Mouse (Mus musculus) kidney, adult 2 months (tissue): ENCODE results near the gene Dhx58. TPM values are rescaled to one million over a fixed set of nuclear protein-coding genes. Genes with fewer than 3 reads are reported as not detected.
A peak's percentile ranks its signal among the peaks of the same experiment; 100 is the strongest.

Source experiments
- DNase-seq: peaks from one replicate; pipeline ENCODE4 v3.0.0; 2021
- H3K27ac ChIP-seq: fragments of 200-500 bp; 2 replicates; pipeline ENCODE4 v1.5.1; 2012; ENCODE audit warnings: low read depth, low read length, control low read depth, inconsistent platforms; ENCODE audit not compliant: insufficient read depth
- H3K27me3 ChIP-seq: fragments of 200-500 bp; replicated peaks from 2 replicates; pipeline ENCODE4 v1.6.1; 2012; ENCODE audit warnings: mild to moderate bottlenecking, moderate library complexity, low read length, inconsistent platforms; ENCODE audit not compliant: control insufficient read depth, insufficient read depth
- H3K36me3 ChIP-seq: fragments of 200-500 bp; 2 replicates; pipeline ENCODE4 v1.6.1; 2012; ENCODE audit warnings: mild to moderate bottlenecking, moderate library complexity, low read length, inconsistent platforms; ENCODE audit not compliant: control insufficient read depth, insufficient read depth
- H3K4me1 ChIP-seq: fragments of 200-500 bp; 2 replicates; pipeline ENCODE4 v1.6.1; 2011; ENCODE audit warnings: low read length; ENCODE audit not compliant: control insufficient read depth, insufficient read depth
- H3K4me3 ChIP-seq: fragments of 200-500 bp; 2 replicates; pipeline ENCODE4 v1.5.1; 2011; ENCODE audit warnings: mild to moderate bottlenecking, low read depth, low read length, control low read depth; ENCODE audit not compliant: insufficient read depth
- CTCF ChIP-seq: fragments of 200-500 bp; conservative IDR thresholded peaks from 2 replicates; pipeline ENCODE4 v1.5.1; 2011; ENCODE audit warnings: low read depth, mild to moderate bottlenecking, control low read depth, low read length, moderate library complexity, mixed read lengths; ENCODE audit not compliant: insufficient read depth, insufficient read length
- POLR2A ChIP-seq: fragments of 200-500 bp; IDR thresholded peaks from one replicate; pipeline ENCODE4 v1.6.1; 2011; ENCODE audit warnings: low read depth, low read length, control low read depth
- WGBS: fragments of 180-500 bp; shearing (Covaris S2); methylation state at CpG from one replicate; pipeline ENCODE4 v1.1.7; 2018; 5-methylcytosine and 5-hydroxymethylcytosine counted together
- polyA plus RNA-seq: library from polyadenylated mRNA; depleted of rRNA; stranded (reverse); fragments of >200 nt; gene quantifications from 2 replicates; pipeline ENCODE4 v1.2.3, GENCODE M21; 2012

Gene Dhx58
- polyA plus RNA-seq, 1 experiment = 6.2 TPM

DNA sequence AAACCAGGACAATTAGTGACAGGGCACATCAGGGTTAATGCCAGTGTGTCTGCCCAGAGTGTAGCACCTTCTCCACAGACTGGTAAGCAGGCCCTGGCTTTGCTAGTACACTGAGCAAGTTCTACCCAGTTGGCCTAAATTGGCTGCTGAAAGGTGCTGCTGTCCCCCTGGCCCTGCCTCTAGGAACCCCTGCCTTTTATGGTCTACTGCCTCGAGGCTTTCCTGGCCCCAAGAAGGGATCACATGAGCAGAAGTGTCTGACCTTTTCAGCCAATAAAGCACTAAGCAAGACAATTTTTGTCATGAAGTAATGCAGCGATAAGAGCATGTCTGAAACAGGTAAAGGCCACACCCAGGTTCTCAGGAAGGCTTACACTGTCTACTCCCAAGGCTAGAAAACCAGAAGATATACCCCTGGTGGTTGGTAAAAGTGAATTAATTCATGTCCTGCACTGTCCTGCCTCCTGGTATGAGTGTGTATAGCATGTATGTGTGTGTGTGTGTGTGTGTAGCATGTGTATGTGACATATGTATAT is 18.5 kb upstream of the Dhx58 start:
- TF ChIP-seq POLR2A = no peak
- no peak for TF ChIP-seq CTCF
- H3K27me3 ChIP-seq = no peaks in the 10 kb centered on the region
- H3K4me3 ChIP-seq = no peak overlapping the region
- peak overlapping the region; percentile 86 for H3K27ac ChIP-seq
- H3K36me3 ChIP-seq = no peaks in the 10 kb centered on the region
- WGBS = 16% methylated on average over 2 of the region's 2 CpGs
- peak; percentile 77 for DNase-seq
- H3K4me1 ChIP-seq = peaks cover 73% of the 10 kb centered on the region

DNA sequence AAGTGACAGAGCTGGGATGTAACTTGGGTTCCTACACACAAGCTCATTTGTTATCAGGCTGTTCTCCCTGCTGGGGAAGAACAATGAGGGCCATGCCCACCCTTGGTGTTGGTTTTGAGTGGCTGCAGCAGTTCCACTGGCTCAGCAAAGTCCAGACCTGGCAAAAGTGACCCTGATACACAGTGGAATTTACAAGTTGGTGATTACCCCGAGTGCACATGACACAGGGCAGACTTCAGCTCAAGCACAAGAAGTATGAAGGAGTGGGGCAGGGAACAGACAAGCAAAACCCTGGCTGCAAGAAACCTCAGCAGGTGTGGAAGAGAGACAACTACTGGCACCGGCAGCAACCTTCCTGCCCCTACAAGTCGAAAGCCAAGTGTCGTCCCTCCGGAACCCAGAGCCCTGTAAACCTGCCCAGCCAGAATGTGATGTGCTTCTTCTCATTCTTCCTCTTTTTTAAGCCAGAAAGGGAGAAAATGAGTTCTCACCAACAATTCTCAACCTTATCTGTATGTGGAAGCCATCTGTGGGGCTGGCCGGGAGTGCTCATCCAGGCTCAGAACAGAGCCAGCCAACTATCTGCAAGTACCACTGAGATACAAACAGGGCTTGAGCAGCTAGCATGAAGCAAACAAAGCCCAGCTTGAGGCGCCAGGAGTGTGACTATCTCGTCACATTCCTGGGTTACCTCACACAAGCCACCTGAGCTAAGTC is 17.9 kb upstream of the Dhx58 start:
- 32% methylated on average over 8 of the region's 8 CpGs for WGBS
- H3K36me3 ChIP-seq = peaks cover 2% of the 10 kb centered on the region; the same call in 1 of the 2 replicates
- no peak for TF ChIP-seq CTCF
- no peak for TF ChIP-seq POLR2A
- DNase-seq = peak; percentile 90
- H3K4me1 ChIP-seq = peaks cover 67% of the 10 kb centered on the region
- no peaks in the 10 kb centered on the region for H3K27me3 ChIP-seq
- no peak overlapping the region for H3K4me3 ChIP-seq
- H3K27ac ChIP-seq = peak overlapping the region; percentile 86

DNA sequence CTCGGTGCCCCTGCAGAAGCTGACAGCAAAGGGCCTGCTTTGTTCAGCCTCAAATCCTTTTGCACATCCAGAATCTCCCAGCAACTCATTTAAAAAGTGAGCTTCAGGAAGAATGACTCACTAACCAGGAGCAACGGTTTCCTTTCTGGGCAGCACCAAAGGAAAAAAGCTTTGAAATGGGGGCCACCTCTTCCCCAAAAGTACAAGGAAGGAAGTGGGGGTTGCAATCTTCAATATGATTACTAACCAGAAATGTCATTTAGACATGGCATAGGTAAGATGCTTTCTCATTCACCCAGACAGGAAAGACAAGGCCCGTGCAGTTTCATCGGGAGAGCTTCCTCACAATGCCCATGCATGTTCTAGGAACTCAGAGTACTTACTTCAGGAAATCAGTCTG is 17.2 kb upstream of the Dhx58 start:
- TF ChIP-seq CTCF (no peak), POLR2A (no peak)
- H3K4me3 ChIP-seq = no peak overlapping the region
- peaks cover 67% of the 10 kb centered on the region for H3K4me1 ChIP-seq
- peaks cover 2% of the 10 kb centered on the region; the same call in 1 of the 2 replicates for H3K36me3 ChIP-seq
- H3K27me3 ChIP-seq = no peaks in the 10 kb centered on the region
- DNase-seq = peak; percentile 65
- peak overlapping the region; percentile 86 for H3K27ac ChIP-seq
- 33% methylated on average over 4 of the region's 4 CpGs for WGBS

DNA sequence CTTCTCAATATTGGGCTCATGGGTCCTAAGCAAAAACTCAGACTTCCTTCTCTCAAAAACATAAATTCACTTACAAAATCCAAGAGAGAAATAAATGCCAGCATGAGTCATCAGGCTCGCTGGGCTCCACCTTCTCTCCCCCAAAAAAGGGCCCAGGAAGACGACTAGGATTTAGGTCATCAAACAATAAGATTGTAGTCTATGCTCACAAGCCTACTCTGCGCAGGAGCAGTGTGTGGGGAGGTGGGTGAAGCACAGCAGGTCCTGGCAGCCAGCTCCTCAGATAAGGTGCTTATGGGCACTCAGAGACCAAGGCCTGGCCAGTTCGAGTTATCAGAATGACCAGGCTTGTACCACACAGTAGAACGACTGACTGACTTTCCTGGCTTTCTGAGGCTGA is 16.3 kb upstream of the Dhx58 start:
- TF ChIP-seq POLR2A (no peak), CTCF (no peak)
- peaks cover 2% of the 10 kb centered on the region; the same call in 1 of the 2 replicates for H3K36me3 ChIP-seq
- DNase-seq = no peak
- WGBS = 49% methylated on average over 5 of the region's 5 CpGs
- peaks cover 59% of the 10 kb centered on the region for H3K4me1 ChIP-seq
- peak overlapping the region; percentile 86 for H3K27ac ChIP-seq
- no peaks in the 10 kb centered on the region for H3K27me3 ChIP-seq
- no peak overlapping the region for H3K4me3 ChIP-seq

DNA sequence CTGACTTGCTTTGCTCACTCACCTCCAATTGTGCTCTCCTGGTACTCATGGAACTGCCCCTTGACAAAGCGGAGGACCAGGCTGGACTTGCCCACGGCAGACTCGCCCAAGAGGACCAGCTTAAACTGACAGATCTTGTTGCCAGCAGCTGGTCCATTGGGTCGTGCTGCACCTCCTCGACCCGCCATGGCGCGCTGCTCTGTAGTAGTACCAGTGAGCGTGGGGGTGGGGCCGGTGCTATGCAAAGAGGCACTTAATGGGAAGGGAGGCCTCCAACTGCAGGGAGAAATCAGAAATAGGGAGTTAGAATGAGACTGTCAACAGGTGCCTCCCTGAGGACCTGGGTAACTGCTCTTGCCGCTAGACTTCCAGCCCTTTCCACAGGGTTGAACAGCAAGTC is 15.8 kb upstream of the Dhx58 start:
- WGBS = 72% methylated on average over 11 of the region's 11 CpGs
- Histone ChIP-seq H3K4me3 (no peak overlapping the region), H3K27me3 (no peaks in the 10 kb centered on the region), H3K4me1 (peaks cover 54% of the 10 kb centered on the region), H3K27ac (peak overlapping the region; percentile 86), H3K36me3 (peaks cover 2% of the 10 kb centered on the region; the same call in 1 of the 2 replicates)
- no peak for DNase-seq
- TF ChIP-seq CTCF (no peak), POLR2A (no peak)

DNA sequence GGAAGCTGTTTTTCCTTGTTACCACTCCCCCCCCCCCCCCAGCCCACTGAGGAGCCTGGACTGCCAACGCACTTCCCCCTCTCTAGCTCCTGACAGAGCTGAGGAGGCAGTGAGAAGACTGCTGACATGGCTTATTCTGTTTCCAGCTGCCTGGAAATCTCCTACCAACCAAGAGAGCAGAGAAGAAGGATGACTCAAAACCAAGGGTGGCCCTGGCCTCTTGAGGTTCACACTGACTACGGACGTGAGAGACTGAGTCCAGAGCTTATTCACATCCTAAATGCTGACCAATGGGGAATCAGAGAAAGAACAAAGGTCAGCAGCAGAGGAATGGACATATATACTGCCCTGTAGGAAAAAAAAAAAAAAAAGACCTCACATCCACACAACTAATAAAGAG is 15.2 kb upstream of the Dhx58 start:
- WGBS = 42% methylated on average over 3 of the region's 3 CpGs
- peak; percentile 73 for DNase-seq
- Histone ChIP-seq H3K36me3 (peaks cover 2% of the 10 kb centered on the region; the same call in 1 of the 2 replicates), H3K27me3 (no peaks in the 10 kb centered on the region), H3K27ac (peak overlapping the region; percentile 86), H3K4me3 (no peak overlapping the region), H3K4me1 (peaks cover 49% of the 10 kb centered on the region)
- TF ChIP-seq POLR2A (no peak), CTCF (no peak)

DNA sequence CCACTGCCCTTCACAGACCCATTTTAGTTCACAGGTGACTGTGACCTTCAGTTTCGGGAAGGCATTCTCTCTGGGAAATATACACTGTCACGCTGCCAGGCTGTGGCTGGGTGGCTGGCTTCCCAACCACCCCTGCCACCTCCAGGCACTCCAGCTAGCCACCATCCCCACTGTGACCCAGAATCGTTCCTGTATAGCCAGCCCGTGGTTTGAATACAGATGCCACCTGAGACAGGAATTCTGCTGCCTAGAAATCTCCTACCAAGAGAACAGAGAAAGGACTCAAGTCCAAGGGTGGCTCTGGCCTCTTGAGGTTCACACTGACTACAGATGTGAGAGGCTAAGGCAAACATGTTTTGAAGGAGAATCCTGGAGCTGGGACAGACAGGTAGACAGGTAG is 14.8 kb upstream of the Dhx58 start:
- peaks cover 2% of the 10 kb centered on the region; the same call in 1 of the 2 replicates for H3K36me3 ChIP-seq
- TF ChIP-seq CTCF = no peak
- TF ChIP-seq POLR2A = no peak
- peak overlapping the region; percentile 73 for H3K27ac ChIP-seq
- DNase-seq = peak; percentile 74
- no peak overlapping the region for H3K4me3 ChIP-seq
- no peaks in the 10 kb centered on the region for H3K27me3 ChIP-seq
- peaks cover 46% of the 10 kb centered on the region for H3K4me1 ChIP-seq
- 46% methylated on average over 4 of the region's 4 CpGs for WGBS
